Mouse (Mus musculus) right cerebral cortex, adult 2 months (tissue): ENCODE measurements at regions not wholly inside any gene's neighbourhood (a gene's known extent, or its start where the extent isn't known, plus 50 kb on each side); places are given as distances from the start of the nearest gene placed in this dataset.

Source experiments
- DNase-seq, 2 experiments: peaks; one replicate each; pipeline ENCODE4 v3.0.0; 2021 to 2022; ENCODE audit warnings: low spot score in 2 of 2

DNA sequence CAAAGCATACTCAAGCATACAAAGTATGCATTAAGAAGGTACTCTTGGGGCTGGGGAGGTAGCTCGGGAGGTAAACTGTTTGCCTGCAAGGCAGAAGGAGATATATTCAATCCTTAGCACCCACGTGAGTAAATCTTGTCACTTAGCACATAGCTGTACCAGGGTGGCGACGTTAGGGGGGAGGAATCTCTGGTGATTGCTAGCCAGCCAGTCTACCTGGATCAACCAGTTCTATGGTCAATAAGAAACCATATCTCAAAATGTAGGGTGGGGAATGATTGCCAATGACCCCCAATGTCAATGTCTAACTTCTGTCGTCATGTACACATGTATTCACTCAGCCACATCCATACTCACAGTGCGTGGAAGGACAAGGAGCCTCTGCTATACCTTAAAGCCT lies 214.5 kb downstream of the CK137956 start:
- DNase-seq: no peak

DNA sequence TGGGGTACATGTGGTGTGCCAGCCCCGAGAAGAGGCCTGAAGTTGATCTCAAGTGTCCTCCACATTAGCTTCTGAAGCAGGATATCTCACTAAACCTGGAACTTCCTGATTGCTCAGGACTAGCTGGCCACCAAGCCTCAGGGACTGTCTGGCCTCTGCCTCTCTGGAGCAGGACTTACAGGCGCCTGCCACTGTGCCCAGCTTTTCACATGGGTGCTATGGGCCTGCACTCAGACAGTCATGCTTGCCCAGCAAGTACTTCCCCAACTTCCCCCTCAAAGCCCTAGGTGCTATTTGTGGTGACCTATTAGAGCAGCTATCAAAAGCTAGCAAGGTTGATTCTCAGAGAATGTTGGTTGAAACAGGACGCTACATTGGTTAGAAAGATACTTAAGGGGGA lies 220.0 kb downstream of the CK137956 start:
- no peak for DNase-seq

DNA sequence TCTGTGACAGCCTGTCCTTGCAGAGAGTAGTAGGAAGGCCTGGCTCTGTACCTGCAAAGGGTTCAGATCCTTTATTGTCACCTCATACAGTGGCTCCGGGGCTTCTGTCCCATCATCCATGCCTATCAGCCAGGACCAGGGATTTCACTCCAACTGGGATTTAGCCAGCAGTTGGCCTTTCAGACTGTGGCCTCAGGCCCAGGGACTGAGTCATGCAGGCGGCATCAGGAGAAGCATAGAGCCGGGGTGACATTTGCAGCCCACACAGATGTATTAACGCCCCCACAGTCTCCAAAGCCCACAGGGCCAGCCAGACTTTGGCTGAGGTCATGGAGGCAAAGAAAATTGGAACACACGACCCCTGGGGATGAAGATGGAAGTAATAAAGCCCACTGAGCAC lies 222.9 kb downstream of the CK137956 start:
- no peak for DNase-seq

DNA sequence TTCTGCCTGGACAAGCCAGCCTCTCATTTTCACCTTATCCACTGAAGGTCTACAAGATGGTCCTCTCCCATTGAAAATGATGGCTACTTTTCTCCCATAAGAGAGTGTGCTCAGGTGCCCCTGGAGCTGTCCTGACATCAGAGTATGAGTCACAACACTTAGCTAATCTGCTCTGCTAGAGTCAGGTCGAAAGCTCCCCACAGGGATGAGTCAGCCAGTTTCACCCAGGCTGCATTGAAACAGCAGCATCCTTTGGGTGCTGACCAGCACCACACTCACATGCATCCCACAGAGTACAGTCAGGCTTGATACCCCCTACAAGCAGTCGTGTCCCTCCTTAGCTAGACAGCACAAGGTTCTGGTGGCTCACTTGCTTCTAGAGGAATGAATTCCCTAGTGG lies 234.0 kb downstream of the CK137956 start:
- DNase-seq: peak; percentile 33 to 41

DNA sequence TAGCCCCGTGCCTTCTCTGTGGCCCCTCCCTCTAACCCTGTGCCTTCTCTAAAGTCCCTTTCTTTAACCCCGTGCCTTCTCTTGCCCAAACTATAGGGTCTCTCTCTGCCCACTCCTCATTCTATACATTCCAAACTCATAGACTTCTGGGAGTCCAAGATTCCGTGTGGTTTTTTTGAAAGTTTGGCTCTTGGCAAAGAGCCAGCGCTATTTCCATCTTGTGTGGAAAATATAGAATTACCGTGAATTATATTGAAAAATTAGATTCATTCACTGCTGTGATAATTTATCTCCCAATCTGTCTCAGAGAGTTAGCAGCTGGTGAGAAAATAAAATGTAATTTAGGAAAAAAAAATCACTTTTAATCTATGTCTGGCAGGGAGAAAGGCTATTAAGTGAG lies 234.6 kb downstream of the CK137956 start:
- DNase-seq: peak; percentile 20 to 30

DNA sequence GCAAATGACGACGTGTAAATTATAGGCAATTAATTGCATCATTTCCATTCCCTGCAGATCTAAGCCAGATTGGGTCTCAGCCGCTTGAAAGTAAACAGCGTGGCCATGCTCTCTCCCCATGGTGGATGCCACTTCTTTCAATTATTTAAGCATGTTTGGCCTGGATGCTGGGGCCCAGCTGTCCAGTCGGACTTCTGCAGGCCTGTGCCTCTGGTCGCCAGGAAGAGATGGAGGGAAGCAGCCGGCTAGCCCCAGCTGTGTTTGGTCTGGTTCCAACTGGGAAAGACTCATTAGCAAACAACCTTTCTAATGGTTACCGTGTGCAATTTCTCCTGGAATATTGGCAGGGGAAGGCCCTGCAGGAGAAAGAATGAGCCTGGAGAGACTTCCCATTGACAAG lies 236.1 kb downstream of the CK137956 start:
- DNase-seq: no peak

DNA sequence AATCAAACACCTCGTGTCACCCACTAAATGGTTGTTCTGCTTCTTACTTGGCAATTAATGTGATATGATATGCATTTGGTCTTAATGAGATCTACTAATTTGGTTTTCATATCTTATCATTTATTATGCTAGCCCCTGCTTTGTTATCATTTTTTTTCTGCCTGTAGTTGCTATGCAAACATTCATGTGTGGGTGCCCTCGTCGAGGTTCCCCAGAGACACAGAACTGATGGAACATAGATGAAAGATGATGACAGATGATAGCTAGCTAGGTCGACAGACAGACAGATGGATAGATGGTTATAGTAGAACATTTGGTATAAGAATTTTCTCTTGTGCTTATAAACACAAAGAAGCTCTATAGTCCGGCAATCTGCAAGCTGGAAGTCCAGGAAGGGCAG lies 252.1 kb downstream of the CK137956 start:
- DNase-seq: no peak

DNA sequence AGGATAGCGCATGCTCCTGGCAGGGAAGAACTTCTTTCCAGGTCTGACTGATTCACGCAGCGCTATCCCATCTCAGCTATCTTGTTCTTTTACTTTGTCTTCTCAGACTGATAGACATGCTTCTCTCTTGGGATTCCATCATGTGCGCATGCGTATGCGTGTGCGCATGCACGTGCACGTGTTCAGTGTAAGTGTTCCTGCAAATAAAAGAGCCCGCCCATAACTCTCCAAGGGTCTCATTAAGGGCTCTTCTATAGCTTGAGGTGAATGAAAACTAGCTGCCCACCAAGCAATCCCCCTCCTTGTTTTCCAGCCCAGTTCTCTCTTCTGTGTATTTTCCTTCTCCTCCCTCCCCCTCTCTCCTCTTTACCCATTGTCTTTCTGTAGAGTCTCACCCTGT lies 258.5 kb downstream of the CK137956 start:
- DNase-seq: no peak

GRCm38 (mm10) chr4:127710816-127711215 lies 259.9 kb downstream of the CK137956 start:
- no peak for DNase-seq

DNA sequence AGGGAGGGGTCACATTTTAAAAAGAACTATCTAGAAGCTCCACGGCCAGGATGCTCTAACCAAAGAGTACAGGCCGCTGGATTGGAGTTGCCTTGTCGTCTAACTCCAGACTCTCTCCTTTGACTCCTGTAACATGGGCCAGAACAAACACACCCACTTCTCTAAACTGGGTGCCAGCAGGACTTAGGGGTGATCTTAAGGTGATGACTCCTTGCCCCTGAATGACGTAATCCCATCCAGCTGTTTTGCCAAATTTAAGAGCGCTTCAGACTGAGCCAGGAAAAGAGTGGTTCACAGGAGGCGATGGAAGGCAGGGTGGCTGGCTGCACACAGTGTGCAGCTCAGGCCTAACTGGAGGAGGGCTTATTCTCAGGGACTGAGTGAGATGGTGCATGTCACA lies 261.0 kb downstream of the CK137956 start:
- DNase-seq: no peak

GRCm38 (mm10) chr4:127708186-127708585 lies 262.6 kb downstream of the CK137956 start:
- peak; percentile 61 to 74 for DNase-seq

- no peak for DNase-seq
Measured at GRCm38 (mm10) chr4:127707126-127707525, 263.6 kb downstream of the CK137956 start.

GRCm38 (mm10) chr4:127701651-127702050 lies 269.1 kb downstream of the CK137956 start:
- peak in 1 of 2 experiments; percentile 35 for DNase-seq

DNA sequence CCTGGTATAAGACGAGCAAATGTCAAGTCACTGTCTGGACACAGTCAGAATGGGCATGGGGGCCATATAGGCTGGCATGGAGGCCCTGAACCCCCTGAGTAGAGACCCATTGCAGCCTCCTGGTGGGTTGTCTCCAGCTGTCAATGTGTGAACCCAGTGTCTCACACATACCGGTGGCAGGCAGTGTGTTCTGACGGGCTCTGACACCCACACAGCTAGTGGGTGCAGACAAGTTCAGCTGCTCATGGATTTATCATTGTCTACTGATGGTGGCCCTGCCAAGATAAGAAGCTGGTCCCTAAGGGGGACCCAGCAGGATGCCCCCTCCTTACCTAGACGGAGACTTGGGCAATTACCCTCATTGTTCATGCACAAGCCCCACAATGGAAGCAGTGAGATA lies 280.8 kb downstream of the CK137956 start:
- DNase-seq: peak in 1 of 2 experiments; percentile 39

GRCm38 (mm10) chr4:127685021-127685420 lies 285.7 kb downstream of the CK137956 start:
- DNase-seq: no peak

- DNase-seq: no peak
Measured at GRCm38 (mm10) chr4:127679391-127679790, 291.4 kb downstream of the CK137956 start.

- DNase-seq: no peak
Measured at GRCm38 (mm10) chr4:127678437-127678836, 292.3 kb downstream of the CK137956 start.

DNA sequence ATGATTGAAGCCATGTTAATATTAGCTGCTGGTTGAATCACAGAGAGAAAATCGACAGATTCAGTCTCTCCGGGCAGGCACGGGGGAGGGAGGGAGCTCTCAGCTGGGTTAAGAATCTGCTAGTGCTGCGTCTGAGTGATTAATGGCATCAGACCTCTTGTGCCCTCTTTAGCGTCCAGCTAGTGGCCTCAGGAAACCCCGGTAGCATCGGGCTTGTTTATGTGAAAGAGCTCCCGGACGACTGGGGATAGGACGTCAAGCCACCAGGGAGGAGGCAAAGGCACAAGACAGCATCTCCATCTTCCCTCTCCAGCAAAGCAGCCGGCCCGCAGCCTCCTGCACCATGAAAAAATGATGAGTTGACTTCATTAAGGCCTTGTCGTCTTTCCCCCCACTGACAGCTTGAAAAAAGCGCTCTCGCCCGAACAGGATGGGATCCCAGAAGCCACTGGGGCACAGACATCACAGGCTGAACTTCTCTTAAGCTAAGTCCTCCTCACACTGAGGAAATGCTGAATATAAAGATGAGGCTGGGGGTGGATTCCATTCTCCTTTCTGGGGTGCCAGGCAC lies 294.9 kb downstream of the CK137956 start:
- no peak for DNase-seq

GRCm38 (mm10) chr4:127659950-127660349 lies 302.0 kb upstream of the Gjb5 start:
- peak; percentile 47 to 50 for DNase-seq

- DNase-seq: no peak
Measured at GRCm38 (mm10) chr4:127651601-127652000, 293.6 kb upstream of the Gjb5 start.

DNA sequence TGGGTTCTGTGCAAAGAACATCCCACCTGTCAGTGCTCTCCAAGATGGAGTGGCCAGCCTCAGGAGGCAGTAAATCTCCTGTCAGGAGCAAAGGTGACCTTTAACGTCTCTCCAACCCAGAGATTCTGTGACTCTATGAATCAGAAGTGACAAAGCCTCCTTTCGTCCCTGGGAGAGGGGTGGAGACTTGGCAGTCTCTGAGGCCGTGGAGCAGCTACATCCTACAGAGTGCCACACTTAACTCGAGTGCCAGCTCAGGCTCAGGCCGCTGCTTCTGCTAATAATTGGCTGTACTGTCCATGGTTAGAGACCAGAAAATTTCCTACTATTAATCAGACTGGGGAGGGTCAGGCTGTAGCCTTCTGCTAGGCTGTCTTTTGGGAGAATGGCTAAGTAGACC lies 290.0 kb upstream of the Gjb5 start:
- DNase-seq: no peak

DNA sequence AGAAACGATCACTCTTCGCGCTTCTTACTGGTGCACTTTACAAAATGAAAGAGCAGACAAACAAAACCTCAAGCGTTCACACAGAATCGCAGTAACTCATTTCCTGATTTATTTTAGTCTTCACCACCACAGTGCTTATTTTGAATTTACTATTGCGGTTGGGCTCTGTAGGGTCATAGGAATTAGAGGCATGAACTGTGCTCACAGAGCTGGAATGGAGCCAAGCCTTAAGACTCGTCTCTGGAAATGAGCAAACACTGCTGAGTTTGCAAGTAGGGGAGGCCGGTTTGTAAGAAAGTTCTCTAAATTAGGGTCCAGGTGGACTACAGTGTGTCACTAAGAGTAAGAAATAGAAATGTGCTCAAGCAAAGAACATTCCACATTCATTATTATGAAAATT lies 289.2 kb upstream of the Gjb5 start:
- DNase-seq: no peak

- peak; percentile 69 to 70 for DNase-seq
Measured at GRCm38 (mm10) chr4:127640251-127641085, 282.5 kb upstream of the Gjb5 start.
